Mouse (Mus musculus) subcutaneous adipose tissue, adult 2 months (tissue): ENCODE results near the gene Stx18. TPM values are rescaled to one million over a fixed set of nuclear protein-coding genes. Genes with fewer than 3 reads are reported as not detected.

ENCODE experiments used
- polyA plus RNA-seq: library from polyadenylated mRNA; depleted of rRNA; stranded (reverse); fragments of >200 nt; gene quantifications from 2 replicates; pipeline ENCODE4 v1.2.3, GENCODE M21; 2012; ENCODE audit warnings: low replicate concordance; rRNA removed

Stx18 gene
- polyA plus RNA-seq = 30.5 and 43.1 TPM in 2 replicates

DNA sequence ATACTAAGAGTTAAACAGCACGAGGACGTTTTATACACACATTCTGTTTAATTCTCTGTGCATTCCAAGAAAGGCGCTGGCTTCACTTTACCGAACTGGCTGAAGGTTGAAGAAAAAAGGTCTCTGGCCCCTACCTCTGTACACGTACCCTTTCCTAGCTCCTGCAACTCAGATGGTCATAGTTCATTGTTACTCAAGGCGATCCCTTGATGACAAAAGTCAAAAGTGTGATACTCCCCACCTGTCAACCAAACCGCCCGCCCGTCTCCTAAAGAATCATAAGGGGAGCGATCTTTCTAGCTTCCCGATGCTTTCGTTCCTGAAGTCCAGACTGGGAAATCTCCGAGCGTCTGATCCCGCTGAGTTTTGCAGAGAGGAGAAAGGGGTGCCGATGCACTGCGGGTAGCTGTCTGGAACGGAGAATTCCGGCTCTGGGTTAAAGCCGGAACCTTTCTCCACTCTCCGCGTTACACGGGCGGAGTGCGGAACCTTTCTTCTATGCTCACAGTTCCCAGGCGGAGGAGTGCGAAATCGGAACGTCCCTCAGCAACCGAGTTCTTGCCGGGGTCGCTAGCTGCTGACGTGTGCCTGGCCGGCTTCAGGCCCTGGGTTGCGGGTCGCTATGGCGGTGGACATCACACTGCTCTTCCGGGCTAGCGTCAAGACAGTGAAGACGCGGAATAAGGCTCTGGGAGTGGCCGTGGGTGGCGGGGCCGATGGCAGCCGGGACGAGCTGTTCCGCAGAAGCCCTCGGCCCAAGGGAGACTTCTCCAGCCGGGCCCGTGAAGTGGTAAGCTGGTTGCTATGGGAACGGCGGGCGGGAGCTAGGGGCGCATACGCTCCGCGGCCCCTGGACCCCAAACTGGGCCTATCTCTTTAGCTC, at the start of gene Stx18:
Gene Stx18 (plus strand): TSS at position 33 of the 883 bp plus-strand sequence.

DNA sequence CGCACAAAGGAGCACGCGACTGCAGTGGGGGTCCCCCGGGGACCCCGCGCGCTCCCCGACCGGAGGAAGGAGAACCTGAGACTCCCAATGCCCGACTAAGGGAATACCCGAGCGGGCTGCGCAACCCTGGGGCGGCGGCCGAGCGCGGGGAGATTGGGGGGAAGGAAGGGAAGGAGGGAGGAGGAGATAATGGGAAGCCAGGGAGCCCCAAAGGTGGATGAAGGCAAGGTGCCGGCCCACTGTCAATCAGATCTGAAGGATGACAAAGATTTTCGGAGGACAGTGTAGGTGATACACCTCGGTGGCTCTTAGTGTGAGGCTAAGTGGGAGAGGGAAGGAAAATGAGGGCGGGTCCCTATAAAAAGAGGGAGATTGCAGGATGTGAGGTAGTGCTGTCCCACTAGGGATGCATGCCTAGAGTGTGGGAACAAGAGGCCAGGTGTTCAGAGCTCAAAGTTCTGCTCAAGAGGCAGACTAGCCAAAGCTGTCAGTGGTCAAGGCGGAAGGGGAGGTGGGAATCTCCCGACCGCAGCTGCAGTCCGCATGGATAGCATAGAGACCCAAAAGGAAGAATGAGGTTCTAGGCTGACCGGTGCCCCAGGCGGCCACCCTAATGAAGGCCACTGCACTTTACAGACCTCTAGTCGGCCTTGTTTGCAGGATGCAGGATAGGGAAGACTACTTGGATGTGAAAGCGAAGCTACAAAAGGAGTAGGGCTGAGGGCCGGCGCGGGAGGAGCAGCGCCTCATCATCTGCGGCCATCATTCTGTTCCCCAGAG, 121.3 kb downstream of the Stx18 start, which contains the start of gene Nsg1:
Gene Nsg1 (minus strand): TSS at position 274 of the 780 bp plus-strand sequence.

Other genes with a start within 250 kb of the Stx18 start
- 3.8 and 152 TPM in 2 replicates for gene Msx1, start 214.2 kb upstream of the Stx18 start, polyA plus RNA-seq
- gene Nsg1, start 121.2 kb downstream of the Stx18 start, polyA plus RNA-seq = 14.2 and 34.6 TPM in 2 replicates
- gene Zbtb49, start 181.7 kb downstream of the Stx18 start, polyA plus RNA-seq = 7.6 and 13.9 TPM in 2 replicates
- gene Lyar, start 181.7 kb downstream of the Stx18 start, polyA plus RNA-seq = 3.5 and 5.3 TPM in 2 replicates
- 34.8 and 37.2 TPM in 2 replicates for gene Tmem128, start 221.4 kb downstream of the Stx18 start, polyA plus RNA-seq
- gene Otop1, start 237.2 kb downstream of the Stx18 start, polyA plus RNA-seq = 5.0 and 14.4 TPM in 2 replicates